Mouse (Mus musculus) neutrophil, adult 5-6 weeks (primary cell): ENCODE results near the gene Sigmar1. TPM values are rescaled to one million over a fixed set of nuclear protein-coding genes. Genes with fewer than 3 reads are reported as not detected.
"Not testable (repeated sequence)": the region's sequence is repeated elsewhere in the genome, so short reads cannot be mapped to it uniquely, and the experiment has no call there.

Experiments used
- ATAC-seq: fragments of 151-379, 151-347 bp; 2 replicates; pipeline ENCODE4 v1.8.0; 2017; ENCODE audit warnings: mild to moderate bottlenecking, moderate TSS enrichment; ENCODE audit not compliant: insufficient number of reproducible peaks, poor library complexity, low FRiP score, severe bottlenecking; ENCODE audit errors: extremely low read depth
- total RNA-seq: library from RNA; stranded (forward); fragments of 200-1000 nt; gene quantifications from 2 replicates; pipeline ENCODE4 v1.2.3, GENCODE M21; 2017

Gene Sigmar1
- total RNA-seq, 1 experiment from 2014 or later = 20.7 TPM

GRCm38 (mm10) chr4:41690014-41690413, 65.9 kb downstream of the Sigmar1 start:
- not testable (repeated sequence) for ATAC-seq

GRCm38 (mm10) chr4:41688562-41688961, 67.4 kb downstream of the Sigmar1 start:
- not testable (repeated sequence) for ATAC-seq

Other genes starting within 250 kb of the Sigmar1 start
- not detected in 2 replicates for gene 1110017D15Rik, start 238.8 kb downstream of the Sigmar1 start, total RNA-seq
- gene Fam219a, start 186.6 kb downstream of the Sigmar1 start, total RNA-seq = 8.4 and 10.2 TPM in 2 replicates
- gene Dnaic1, start 186.4 kb downstream of the Sigmar1 start, total RNA-seq = not detected in 2 replicates
- not detected in 2 replicates for gene Enho, start 115.8 kb downstream of the Sigmar1 start, total RNA-seq
- not detected in 2 replicates for gene Cntfr, start 59.1 kb downstream of the Sigmar1 start, total RNA-seq
- 27.1 and 33.6 TPM in 2 replicates for gene Il11ra1, start 56.2 kb downstream of the Sigmar1 start, total RNA-seq
- gene Rpp25l, start 42.6 kb downstream of the Sigmar1 start, total RNA-seq = 14.4 and 15.5 TPM in 2 replicates
- 52.5 and 75.5 TPM in 2 replicates for gene Dctn3, start 33.0 kb downstream of the Sigmar1 start, total RNA-seq
- not detected in 2 replicates for gene Arid3c, start 25.0 kb downstream of the Sigmar1 start, total RNA-seq
- 34.1 and 37.4 TPM in 2 replicates for gene Galt, start 929 bp downstream of the Sigmar1 start, total RNA-seq
- 2.9 and 5.6 TPM in 2 replicates for gene Ccl27a, start 18.1 kb upstream of the Sigmar1 start, total RNA-seq
- gene Gm21541, start 147.5 kb upstream of the Sigmar1 start, total RNA-seq = not detected in 2 replicates
- gene Gm20878, start 185.4 kb upstream of the Sigmar1 start, total RNA-seq = 0.93 TPM in 1 of 2 replicates, not detected in the other
- gene Fam205a4, start 209.9 kb upstream of the Sigmar1 start, total RNA-seq = not detected in 2 replicates